Mouse (Mus musculus) heart, adult 9 months (tissue): ENCODE measurements around the gene Dqx1.

ENCODE experiments used
- DNase-seq, 2 experiments: peaks; one replicate each; pipeline ENCODE4 v3.0.0; 2022; ENCODE audit warnings: low spot score in 2 of 2

The Dqx1 gene

DNA sequence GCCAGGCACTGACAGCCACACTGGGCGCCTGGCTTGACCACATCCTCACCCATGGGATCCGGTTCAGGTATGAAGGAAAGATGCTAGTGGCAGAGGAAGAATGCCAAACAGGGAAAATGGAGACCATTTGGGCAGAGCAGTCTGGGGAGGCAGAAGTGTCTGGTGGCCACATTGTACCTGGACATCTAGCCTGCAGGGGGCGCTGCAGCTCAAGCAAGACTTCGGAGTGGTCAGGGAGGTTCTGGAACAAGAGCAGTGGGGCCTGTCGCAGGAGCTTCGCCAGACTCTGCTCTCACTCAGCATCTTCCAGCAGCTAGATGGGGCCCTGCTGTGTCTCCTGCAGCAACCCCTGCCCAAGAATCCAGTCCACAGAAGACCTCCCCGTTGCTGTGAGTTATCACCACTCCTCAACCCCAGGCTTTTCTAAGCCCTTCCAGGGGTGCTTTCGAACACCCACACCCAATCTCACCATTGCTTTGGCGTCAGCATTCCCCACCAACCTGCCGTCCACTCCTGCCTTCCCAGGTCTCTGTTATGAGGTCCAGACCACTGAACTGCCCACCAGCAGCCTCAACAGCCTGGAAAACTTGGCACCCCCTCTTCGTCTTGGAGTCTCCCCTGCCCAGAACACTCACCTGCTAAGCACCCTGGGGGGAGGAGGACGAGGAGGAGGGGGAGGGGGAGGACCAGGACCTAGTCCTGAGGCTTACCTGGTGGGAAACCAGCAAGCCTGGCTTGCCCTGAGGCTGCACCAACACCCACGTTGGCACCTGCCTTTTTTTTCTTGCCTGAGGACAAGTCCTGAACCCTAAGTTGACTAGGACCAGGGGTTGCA, 50.1 kb downstream of the Dqx1 start:
- DNase-seq: peak in 1 of 2 experiments; percentile 52

DNA sequence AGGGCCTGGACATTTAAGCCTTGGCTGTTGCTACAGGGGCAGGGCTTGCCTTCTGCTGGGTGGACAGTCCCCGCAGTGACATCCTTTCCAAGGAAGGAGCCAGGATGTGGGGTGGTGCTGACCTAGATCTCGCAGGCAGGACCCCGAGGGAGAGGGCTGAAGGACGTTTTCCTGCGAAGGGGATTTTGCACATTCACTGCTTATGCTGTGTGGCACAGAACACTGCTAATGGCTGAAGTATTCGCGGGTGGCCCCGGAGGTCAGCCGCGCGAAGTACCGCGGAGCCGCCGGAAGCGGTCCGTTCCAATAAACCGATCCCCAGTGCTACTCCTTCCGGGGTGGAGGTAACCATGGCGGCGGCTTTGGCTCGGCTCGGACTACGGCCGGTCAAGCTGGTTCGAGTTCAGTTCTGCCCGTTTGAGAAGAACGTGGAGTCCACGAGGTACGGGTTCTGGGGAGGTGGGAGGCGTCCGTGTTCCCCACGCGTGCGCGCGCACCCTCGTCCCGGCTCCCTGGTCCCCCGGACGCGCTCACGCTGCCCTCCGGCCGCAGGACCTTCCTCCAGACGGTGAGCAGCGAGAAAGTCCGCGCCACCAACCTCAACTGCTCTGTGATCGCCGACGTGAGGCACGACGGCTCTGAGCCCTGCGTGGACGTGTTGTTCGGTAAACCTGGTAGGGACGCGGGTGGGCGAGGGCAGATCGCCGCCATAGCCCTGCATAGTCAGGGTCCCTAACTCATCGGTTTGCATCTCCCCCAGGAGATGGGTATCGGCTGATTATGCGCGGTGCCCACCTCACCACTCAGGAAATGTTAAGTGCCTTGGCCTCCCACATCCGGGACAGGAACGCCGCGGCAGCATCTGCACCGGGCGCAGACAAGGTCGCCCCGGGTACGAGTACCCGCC, 51.4 kb downstream of the Dqx1 start, which contains the start of gene Mrpl53:
Mrpl53 (plus strand) TSS at position 279 of the 907 bp plus-strand sequence.
- DNase-seq: peak; percentile 79 to 84

DNA sequence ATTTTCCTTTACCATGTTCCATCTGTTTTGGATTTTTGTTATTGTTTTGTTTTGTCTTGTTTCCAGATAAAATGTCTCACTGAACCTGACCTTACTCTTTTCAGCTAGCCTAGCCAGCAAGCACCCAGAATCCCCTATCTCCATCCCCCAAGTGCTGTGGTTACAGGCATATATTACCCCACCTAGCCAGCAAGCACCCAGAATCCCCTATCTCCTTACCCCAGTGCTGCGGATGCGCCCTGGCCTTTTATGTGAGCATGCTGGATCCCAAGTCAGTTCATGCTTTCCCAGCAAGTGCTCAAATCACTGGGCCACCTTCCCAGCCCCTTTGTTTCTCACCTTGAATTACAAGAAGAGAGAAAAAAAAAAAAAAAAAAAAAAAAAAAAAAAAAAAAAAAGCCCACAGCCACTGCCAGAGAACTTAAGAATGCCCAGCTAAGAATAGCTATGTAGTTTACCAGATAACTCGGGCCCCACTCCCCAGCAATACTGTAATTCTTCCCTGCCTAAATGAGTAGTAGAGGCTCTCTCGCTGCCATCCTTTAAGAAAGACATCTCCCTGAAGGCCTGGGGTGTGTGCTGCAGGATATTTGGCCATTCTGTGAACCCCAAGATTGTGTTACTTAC, 54.0 kb downstream of the Dqx1 start:
- no peak for DNase-seq

DNA sequence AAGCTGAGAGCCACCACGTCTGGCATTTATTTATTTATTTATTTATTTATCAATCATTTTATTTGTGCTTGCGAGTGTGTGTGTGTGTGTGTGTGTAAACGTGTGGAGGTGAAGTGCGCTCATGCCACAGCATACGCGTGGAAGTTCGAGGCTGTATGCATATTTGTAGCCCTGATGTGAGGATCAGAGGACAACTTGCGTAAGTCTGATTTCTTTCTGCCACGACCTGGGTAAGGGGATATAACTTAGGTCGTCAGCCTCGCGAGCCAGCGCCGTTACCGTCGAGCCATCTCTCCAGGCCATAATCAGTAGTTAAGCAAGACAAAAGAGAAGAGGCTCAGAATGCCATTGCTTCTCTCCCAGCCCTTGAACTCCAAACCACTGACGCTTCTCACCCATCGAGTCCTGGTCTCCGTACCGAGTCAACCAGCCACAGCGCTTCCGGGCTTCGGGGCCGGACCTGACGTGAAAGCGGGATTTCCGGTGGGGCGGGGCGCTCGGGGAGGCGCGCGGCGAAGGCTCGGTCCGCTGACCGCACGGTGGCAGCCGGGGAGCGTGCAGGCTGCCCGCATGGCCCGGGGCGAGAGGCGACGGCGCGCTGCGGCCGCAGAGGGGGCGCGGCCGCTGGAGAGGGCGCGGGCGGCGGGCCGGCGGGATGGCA, 57.5 kb downstream of the Dqx1 start, which contains the start of gene Mogs:
Mogs (plus strand) TSS at position 486 of the 661 bp plus-strand sequence.
- peak; percentile 93 to 95 for DNase-seq

DNA sequence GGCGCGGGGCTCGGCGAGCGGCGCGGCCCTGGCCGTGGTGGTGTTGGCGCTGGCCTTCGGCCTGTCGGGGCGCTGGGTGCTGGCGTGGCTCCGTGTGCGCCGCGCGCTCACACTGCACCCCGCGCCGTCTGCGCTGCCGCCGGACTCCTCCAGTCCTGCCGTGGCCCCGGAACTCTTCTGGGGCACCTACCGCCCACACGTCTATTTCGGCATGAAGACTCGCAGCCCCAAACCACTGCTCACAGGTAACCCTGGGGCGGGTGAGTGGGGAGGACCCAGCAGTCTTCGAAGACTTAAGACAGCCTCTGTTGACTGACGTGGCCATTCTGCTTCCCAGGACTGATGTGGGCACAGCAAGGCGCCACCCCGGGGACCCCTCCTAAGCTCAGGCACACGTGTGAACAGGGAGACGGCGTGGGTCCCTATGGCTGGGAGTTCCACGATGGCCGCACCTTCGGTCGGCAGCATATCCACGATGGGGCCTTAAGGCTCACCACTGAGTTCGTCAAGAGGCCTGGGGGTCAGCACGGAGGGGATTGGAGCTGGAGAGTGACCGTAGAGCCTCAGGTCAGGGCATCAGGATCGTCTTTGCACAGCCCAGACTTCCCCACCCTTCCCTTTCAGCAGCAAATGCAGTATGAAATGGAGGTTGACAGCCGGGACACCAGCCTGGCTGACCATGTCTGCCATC, 58.2 kb downstream of the Dqx1 start:
- no peak for DNase-seq

DNA sequence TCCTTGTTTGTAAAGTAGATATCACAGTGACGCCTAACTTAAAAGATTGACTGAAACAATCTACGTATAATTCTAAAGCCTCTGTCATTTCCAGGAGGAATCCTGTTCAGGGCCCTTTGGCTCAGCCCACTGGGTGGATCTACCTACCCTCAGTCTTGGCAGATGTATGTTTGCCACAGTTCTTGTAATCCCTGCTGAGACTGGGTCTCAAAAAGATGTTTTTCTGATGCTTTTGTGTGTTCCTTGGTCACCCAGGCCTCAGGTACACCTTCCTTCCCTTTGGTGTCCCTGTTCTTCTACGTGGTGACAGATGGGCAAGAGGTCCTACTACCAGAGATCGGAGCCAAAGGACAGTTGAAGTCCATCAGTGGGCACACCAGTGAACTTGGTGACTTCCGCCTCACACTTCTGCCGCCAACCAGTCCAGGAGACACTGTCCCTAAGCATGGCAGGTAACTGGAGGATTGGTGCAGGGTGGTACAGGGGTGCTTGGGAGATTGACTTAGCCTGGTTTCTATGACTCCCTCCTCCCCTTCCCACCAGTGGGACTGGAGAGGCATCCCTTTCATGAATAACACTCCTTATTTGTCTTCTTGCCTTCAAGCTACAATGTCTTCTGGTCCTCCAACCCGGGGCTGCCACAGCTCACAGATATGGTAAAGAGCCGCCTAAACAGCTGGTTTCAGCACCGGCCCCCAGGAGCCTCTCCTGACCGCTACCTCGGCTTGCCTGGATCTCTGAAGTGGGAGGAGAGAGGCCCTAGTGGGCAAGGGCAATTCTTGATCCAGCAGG, 58.9 kb downstream of the Dqx1 start:
- DNase-seq: no peak
